Mouse (Mus musculus) CH12.LX (cell line): ENCODE measurements around the gene Sdcbp2. TPM values are rescaled to one million over a fixed set of nuclear protein-coding genes. Genes with fewer than 3 reads are reported as not detected.

Source experiments
- DNase-seq: peaks from one replicate; pipeline ENCODE4 v3.0.0-alpha.2; 2013; ENCODE audit errors: extremely low read depth
- H3K27ac ChIP-seq: 2 replicates; pipeline ENCODE4 v1.5.1; 2012; ENCODE audit warnings: low read depth, mild to moderate bottlenecking, control low read depth, moderate library complexity; ENCODE audit not compliant: insufficient read depth
- H3K27me3 ChIP-seq: replicated peaks from 2 replicates; pipeline ENCODE3; 2012; ENCODE audit warnings: inconsistent platforms
- H3K36me3 ChIP-seq, 2 experiments: replicated peaks in 1 of 2; 2 replicates each; pipeline versions ENCODE3 to v1.6.1; 2012; ENCODE audit warnings: inconsistent platforms in 1 of 2, low read length in 1 of 2, mild to moderate bottlenecking in 1 of 2, mixed read lengths in 1 of 2, moderate library complexity in 1 of 2; ENCODE audit not compliant: control insufficient read depth in 1 of 2, insufficient read depth in 1 of 2
- H3K4me1 ChIP-seq, 2 experiments: 2 replicates each; pipeline ENCODE4 v1.6.1; 2012; ENCODE audit warnings: inconsistent platforms in 1 of 2, moderate library complexity in 1 of 2; ENCODE audit not compliant: insufficient read depth in 2 of 2, control insufficient read depth in 1 of 2
- H3K4me2 ChIP-seq: 2 replicates; pipeline ENCODE4 v1.6.1; 2012; ENCODE audit warnings: low read depth, mild to moderate bottlenecking, control low read depth; ENCODE audit not compliant: poor library complexity, insufficient read depth, severe bottlenecking
- H3K4me3 ChIP-seq, 3 experiments: fragments of 150-350 bp in 1 of 3; sonication (generic) in 1 of 3; replicated peaks in 1 of 3; 2 replicates each; pipeline versions ENCODE3 to v1.5.1; 2011 to 2012; ENCODE audit warnings: low read depth in 2 of 3, low read length in 2 of 3, mild to moderate bottlenecking in 2 of 3, moderate library complexity in 2 of 3, control low read depth in 1 of 3, improper control_type of control experiment in 1 of 3, inconsistent platforms in 1 of 3, mixed read lengths in 1 of 3; ENCODE audit not compliant: poor library complexity in 1 of 3
- H3K79me2 ChIP-seq: replicated peaks from 2 replicates; pipeline ENCODE4 v1.6.1; 2012; ENCODE audit warnings: mild to moderate bottlenecking, moderate library complexity; ENCODE audit not compliant: control insufficient read depth, poor library complexity, insufficient read depth, severe bottlenecking; ENCODE audit errors: extremely low read depth
- H3K9ac ChIP-seq: 2 replicates; pipeline ENCODE4 v1.6.1; 2012; ENCODE audit warnings: low read depth, mild to moderate bottlenecking, control low read depth, moderate library complexity; ENCODE audit not compliant: insufficient read depth
- H3K9me3 ChIP-seq: replicated peaks from 2 replicates; pipeline ENCODE3; 2012; ENCODE audit warnings: low read length, inconsistent platforms, mixed read lengths
- CHD1 ChIP-seq: IDR thresholded peaks from 2 replicates; pipeline ENCODE4 v1.6.1; 2012; ENCODE audit warnings: low read depth, low read length, improper control_type of control experiment, inconsistent platforms
- CHD2 ChIP-seq: IDR thresholded peaks from 2 replicates; pipeline ENCODE4 v1.6.1; 2011; ENCODE audit warnings: low read length, improper control_type of control experiment
- E2F4 ChIP-seq: IDR thresholded peaks from 2 replicates; pipeline ENCODE4 v1.6.1; 2011; ENCODE audit warnings: low read depth, low read length, improper control_type of control experiment; ENCODE audit not compliant: insufficient replicate concordance
- ELF1 ChIP-seq: IDR thresholded peaks from 2 replicates; pipeline ENCODE4 v1.6.1; 2014; ENCODE audit warnings: low read depth, mild to moderate bottlenecking, inconsistent platforms, low read length, improper control_type of control experiment
- ETS1 ChIP-seq: conservative IDR thresholded peaks from 2 replicates; pipeline ENCODE4 v1.6.1; 2012; ENCODE audit warnings: low read depth, mild to moderate bottlenecking, inconsistent platforms, low read length, improper control_type of control experiment, moderate library complexity
- HCFC1 ChIP-seq: IDR thresholded peaks from 2 replicates; pipeline ENCODE4 v1.6.1; 2012; ENCODE audit warnings: low read depth, mild to moderate bottlenecking, inconsistent platforms, low read length, improper control_type of control experiment
- IRF4 ChIP-seq: IDR thresholded peaks from 2 replicates; pipeline ENCODE4 v1.6.1; 2014; ENCODE audit warnings: low read depth, mild to moderate bottlenecking, inconsistent platforms, low read length, improper control_type of control experiment
- JUN ChIP-seq: IDR thresholded peaks from 2 replicates; pipeline ENCODE4 v1.6.1; 2011; ENCODE audit warnings: low read depth, mild to moderate bottlenecking, low read length, improper control_type of control experiment, moderate library complexity; ENCODE audit not compliant: insufficient read depth
- JUND ChIP-seq: conservative IDR thresholded peaks from 2 replicates; pipeline ENCODE4 v1.6.1; 2011; ENCODE audit warnings: low read depth, low read length, improper control_type of control experiment
- MAZ ChIP-seq: IDR thresholded peaks from 2 replicates; pipeline ENCODE4 v1.6.1; 2012; ENCODE audit warnings: low read depth, mild to moderate bottlenecking, inconsistent platforms, low read length, improper control_type of control experiment, moderate library complexity
- MXI1 ChIP-seq: IDR thresholded peaks from 2 replicates; pipeline ENCODE4 v1.6.1; 2011; ENCODE audit warnings: mild to moderate bottlenecking, low read depth, low read length, improper control_type of control experiment
- MYC ChIP-seq: IDR thresholded peaks from 2 replicates; pipeline ENCODE4 v1.6.1; 2011; ENCODE audit warnings: low read depth, mild to moderate bottlenecking, improper control_type of control experiment, low read length
- NELFE ChIP-seq: IDR thresholded peaks from 2 replicates; pipeline ENCODE4 v1.6.1; 2011; ENCODE audit warnings: low read depth, low read length, improper control_type of control experiment
- POLR2A ChIP-seq: IDR thresholded peaks from 2 replicates; pipeline ENCODE4 v1.6.1; 2011; ENCODE audit warnings: low read depth, mild to moderate bottlenecking, improper control_type of control experiment, low read length
- RCOR1 ChIP-seq: conservative IDR thresholded peaks from 2 replicates; pipeline ENCODE4 v1.6.1; 2012; ENCODE audit warnings: low read depth, mild to moderate bottlenecking, inconsistent platforms, low read length, improper control_type of control experiment
- ZKSCAN1 ChIP-seq: IDR thresholded peaks from 2 replicates; pipeline ENCODE4 v1.6.1; 2012; ENCODE audit warnings: low read depth, inconsistent platforms, low read length, improper control_type of control experiment, borderline replicate concordance
- ZNF384 ChIP-seq: IDR thresholded peaks from 2 replicates; pipeline ENCODE4 v1.6.1; 2012; ENCODE audit warnings: low read depth, low read length, improper control_type of control experiment, inconsistent platforms
- dilution Hi-C: fragments of 300-500 bp; cut with MboI; formaldehyde crosslinking; loops from 2 replicates; pipeline ENCODE4 v1.14.3; 2020; ENCODE audit warnings: low sequenced_read_pairs; ENCODE audit not compliant: extremely low pct_unique_long_range_greater_than_20kb, extremely low pct_ligation_motif_present
- in situ Hi-C: fragments of 300-500 bp; cut with MboI; formaldehyde crosslinking; loops from 3 replicates; pipeline ENCODE4 v1.14.3; 2019; ENCODE audit warnings: low sequenced_read_pairs, low pct_ligation_motif_present, low pct_unique_long_range_greater_than_20kb, mixed read lengths
- polyA plus RNA-seq: library from polyadenylated mRNA; unstranded; fragments of >175 nt; gene quantifications from 2 replicates; pipeline ENCODE4 v1.2.1, GENCODE M21; 2012; ENCODE audit warnings: low read depth; ENCODE audit not compliant: insufficient read length
- total RNA-seq, 2 experiments: library from RNA; depleted of rRNA; stranded (reverse); fragments of 300-350 nt in 1 of 2; fragments of >200 nt in 1 of 2; gene quantifications; 2 replicates each; pipeline ENCODE4 v1.2.3; 2012 to 2014

Sdcbp2 gene
- total and polyA plus RNA-seq, 3 experiments: 1.1 to 2.3 (median 1.4) TPM

DNA sequence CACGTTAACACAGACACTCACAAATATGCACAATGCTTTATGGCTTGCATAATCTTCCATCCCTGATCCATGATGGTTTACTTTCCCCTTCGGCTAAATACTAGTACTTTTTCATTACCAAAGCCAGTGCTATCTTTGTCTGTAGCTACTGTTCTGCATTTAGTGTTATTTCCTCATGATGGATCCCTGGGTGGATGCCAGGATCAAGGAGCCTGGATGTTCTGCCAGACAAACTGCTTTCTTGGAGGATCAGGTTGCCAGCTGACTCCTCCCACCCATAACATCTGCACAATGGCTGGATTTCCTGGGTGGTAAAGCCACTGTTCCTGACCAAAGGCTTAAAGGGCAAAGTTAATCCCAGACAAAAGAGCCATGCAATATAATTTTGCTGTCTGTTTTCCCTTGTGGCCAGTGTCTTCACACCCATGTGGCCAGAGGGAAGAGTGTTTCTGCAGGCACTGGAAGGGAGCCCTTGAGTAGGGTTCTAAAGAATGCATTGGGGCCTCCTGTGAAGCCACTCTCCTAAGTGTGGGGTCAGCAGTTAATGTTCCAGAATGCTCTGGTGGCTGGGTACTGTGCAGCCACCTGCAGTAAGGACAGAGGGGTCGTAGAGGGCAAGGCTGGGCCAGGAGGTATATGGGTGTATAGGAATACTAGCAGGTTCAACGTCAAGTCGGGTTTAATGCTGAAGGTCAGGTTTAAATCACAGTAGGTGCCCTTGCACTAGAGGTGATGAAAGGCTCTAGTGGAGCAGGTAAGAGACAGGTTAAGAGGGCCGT lies 44.3 kb downstream of the Sdcbp2 start:
- DNase-seq: no peak
- in situ Hi-C loops (no loop called here), dilution Hi-C loops (no loop called here)
- H3K4me3 ChIP-seq: no peak overlapping the region
- no peak overlapping the region for H3K27ac ChIP-seq
- H3K4me2 ChIP-seq: no peak overlapping the region
- peaks cover 78% of the 10 kb centered on the region for H3K27me3 ChIP-seq
- no peaks in the 10 kb centered on the region for H3K9me3 ChIP-seq
- H3K4me1 ChIP-seq: no peaks in the 10 kb centered on the region
- no peak for TF ChIP-seq ZNF384
- TF ChIP-seq IRF4: no peak
- no peaks in the 10 kb centered on the region for H3K36me3 ChIP-seq
- no peak overlapping the region for H3K9ac ChIP-seq
- no peaks in the 10 kb centered on the region for H3K79me2 ChIP-seq

DNA sequence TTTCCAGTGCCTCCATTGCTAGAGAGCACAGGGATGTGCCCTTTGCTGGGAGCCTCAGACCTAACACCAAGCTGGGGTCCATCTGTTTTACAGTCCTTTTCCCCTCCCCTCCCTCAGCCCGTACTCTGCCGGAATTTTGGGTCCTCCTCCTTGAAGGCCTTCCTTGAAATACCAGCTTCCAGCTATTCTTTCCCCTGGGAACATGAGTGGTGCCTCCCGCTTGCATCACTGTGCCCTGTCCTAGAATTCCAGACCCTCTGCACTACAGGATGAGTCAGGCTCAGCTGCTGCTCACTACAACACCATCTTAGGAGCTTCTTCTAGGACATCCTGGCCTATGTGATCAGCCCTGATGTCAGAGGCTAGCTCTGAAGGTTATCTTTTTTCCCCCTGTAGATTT lies 51.4 kb downstream of the Sdcbp2 start:
- in situ Hi-C loops (no loop called here), dilution Hi-C loops (no loop called here)
- H3K36me3 ChIP-seq: no peaks in the 10 kb centered on the region
- H3K4me3 ChIP-seq: no peak overlapping the region
- H3K27me3 ChIP-seq: peaks cover 84% of the 10 kb centered on the region
- no peaks in the 10 kb centered on the region for H3K9me3 ChIP-seq
- no peaks in the 10 kb centered on the region for H3K79me2 ChIP-seq
- H3K27ac ChIP-seq: no peak overlapping the region
- no peak overlapping the region for H3K4me2 ChIP-seq
- no peak for DNase-seq
- H3K4me1 ChIP-seq: no peaks in the 10 kb centered on the region
- no peak overlapping the region for H3K9ac ChIP-seq
- TF ChIP-seq JUN (no peak), ELF1 (no peak), E2F4 (no peak), JUND (no peak), MXI1 (no peak), ZKSCAN1 (no peak), NELFE (no peak), POLR2A (no peak), ETS1 (no peak), CHD2 (no peak), MYC (no peak), MAZ (no peak), RCOR1 (no peak), HCFC1 (no peak), CHD1 (no peak)
